Mouse (Mus musculus): ENCODE measurements at regions not wholly inside any gene's neighbourhood (a gene's known extent, or its start where the extent isn't known, plus 50 kb on each side); places are given as distances from the start of the nearest gene placed in this dataset.

- DNase-seq (ENCODE audit: low spot score in 2 of 2) = no peak
Measured at GRCm38 (mm10) chr3:149111529-149112439, 121.4 kb upstream of the Adgrl2 start.

DNA sequence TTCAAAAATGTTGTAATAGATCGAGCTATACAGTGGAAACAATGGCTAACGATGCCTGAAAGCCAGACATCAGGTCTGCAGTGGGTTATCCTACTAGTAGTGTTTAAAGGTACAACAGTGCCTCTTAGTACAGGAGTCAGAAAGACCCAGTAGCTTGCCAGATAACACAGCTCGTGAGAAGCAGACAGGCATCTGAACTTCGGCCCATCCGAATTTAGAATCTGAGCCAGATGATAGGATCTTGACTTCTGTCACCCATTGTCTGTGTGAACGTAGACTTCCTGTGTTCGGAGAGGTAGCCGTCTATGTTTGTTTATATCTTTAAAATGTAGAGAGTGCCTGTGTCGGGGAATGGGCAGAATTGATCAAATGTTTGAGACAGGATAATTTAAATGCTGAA, 120.5 kb upstream of the Adgrl2 start:
- DNase-seq (ENCODE audit: low spot score in 2 of 2) = no peak

GRCm38 (mm10) chr3:149105709-149106450, 115.5 kb upstream of the Adgrl2 start:
- DNase-seq (ENCODE audit: low spot score in 2 of 2) = no peak

GRCm38 (mm10) chr3:149105181-149105580, 114.8 kb upstream of the Adgrl2 start:
- DNase-seq (ENCODE audit: low spot score in 2 of 2) = no peak

- no peak for DNase-seq (ENCODE audit: low spot score in 2 of 2)
Measured at GRCm38 (mm10) chr3:149104080-149104479, 113.7 kb upstream of the Adgrl2 start.

DNA sequence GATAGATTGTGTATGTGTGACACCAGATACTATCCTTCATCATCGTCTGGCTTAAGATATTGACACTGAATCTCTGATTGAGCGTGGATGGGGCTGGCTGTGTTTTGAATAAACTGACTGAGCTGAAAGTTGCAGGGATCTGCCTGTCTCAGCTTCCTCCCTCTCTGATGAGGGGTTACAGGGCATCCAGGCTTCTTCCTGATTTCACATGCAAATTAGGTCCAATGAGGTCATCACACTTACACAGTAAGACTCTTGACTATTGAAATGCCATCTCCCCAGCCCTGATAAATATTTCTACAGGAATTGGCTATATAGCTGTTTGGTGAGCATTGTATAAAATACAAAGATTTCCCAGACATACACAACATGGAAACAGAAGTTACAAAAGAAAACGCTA, 113.1 kb upstream of the Adgrl2 start:
- DNase-seq (ENCODE audit: low spot score in 2 of 2) = no peak

DNA sequence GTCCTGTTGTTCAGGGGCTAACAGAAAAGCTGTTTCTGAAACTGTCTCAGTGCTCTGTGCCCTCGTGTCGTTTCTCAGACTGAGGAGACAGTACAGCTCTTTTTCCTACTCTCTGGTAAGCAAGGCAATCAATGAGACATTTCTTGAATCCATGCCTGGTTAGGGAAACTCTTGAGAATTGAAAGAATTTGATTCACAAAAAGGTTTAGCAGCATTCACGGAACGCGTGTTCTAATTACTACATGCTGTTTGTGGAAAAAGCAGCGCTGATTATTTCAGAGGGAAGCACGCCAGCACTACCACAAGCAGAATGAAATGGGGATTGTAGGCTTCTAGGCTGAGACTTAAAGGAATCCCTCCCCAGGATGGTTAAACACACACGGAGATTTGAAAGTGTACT, 112.5 kb upstream of the Adgrl2 start:
- DNase-seq (ENCODE audit: low spot score in 2 of 2) = no peak

DNA sequence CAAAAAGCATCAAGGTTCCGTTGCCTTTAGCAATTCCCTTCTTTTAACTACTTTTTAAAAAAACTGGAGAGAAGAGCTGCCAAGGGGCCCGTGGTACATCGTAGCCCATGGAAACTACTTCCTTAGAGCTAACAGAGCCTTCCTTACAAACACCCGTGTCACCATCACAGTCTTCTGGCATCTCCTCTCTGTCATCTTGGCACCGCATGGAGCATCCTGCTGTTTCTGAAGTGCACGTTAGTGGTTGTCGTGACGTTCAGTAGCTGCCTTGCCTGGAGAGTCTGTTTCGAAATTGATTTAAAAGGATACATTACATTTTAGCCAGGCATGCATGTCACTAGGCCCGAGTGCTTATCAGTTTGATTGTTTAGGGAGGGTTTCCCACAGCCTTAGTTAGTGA, 111.4 kb upstream of the Adgrl2 start:
- no peak for DNase-seq (ENCODE audit: low spot score in 2 of 2)

DNA sequence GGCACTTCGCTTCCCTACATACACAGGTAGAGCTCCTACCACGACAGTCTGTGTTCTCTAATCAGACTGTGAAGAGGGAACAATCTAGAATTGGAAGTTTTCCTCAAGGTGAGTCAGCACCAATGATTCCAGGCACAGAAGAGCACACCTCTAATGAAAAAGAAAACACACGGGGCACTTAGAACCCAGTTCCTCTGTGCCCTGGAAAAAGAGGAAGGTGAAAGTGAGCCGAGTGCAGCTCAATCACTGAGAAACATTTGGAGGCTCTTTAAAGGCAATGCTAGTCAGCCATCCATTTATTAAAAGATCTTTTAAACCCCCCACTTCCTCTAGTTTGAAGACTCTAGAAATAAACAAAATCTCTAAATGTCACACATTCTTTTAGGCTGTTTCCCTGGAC, 108.4 kb upstream of the Adgrl2 start:
- no peak for DNase-seq (ENCODE audit: low spot score in 2 of 2)

DNA sequence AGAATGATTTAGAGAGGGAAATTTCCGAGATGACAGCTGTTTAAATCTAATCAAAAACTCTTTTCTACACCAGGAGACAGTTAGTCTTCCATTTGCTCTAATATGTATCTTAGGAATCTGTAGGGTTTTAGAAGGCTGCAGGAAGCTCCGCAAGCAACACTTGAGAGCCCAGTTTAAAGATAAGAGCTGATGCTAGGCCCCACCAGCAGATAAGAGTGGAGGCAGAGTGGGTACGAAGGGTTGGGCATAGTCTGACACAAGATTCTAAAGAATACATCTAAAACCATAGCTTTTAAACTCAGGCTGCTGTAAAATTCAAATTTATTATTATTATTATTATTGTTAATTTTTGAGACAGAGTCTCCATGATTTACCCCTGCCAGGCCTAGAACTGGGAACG, 106.7 kb upstream of the Adgrl2 start:
- DNase-seq (ENCODE audit: low spot score in 2 of 2) = no peak

DNA sequence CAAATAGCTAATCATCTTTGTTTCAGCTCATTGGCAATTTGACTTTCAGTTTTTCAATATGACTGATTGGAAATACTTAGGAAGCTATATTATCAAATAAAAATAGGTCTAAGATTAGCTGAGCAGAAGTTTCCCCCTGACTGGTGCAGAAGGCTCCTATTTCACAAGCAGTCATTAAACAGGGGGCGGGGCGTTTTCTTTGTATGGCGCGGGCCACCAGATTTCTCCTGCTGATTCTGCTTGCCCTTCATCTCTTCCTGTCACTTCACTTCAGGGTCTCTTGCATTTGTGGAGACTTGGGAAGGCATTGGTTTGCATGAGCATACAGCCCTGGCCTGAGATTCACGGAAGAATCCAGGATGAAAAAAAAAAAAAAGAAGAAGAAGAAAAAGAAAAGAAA, 102.3 kb upstream of the Adgrl2 start:
- DNase-seq (ENCODE audit: low spot score in 2 of 2) = no peak

DNA sequence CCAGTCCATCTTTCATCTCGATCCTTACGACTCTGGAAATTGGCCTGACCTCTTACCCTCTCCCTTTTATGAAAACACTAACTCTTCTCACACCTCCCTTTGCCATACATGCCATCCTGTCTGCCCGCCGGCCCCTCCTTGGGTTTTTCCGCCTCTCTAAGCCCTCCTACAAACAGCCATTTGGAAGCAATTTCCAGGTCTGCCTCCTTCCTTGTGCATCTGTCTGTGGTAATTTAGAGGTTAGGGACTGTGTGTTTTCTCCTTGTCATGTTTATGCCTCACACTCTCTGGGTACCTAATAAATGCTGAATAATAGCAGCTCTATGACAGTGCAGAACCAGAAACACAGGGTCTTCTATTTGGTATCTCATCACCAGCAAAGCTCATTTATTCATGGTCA, 99.7 kb upstream of the Adgrl2 start:
- DNase-seq (ENCODE audit: low spot score in 2 of 2) = no peak

DNA sequence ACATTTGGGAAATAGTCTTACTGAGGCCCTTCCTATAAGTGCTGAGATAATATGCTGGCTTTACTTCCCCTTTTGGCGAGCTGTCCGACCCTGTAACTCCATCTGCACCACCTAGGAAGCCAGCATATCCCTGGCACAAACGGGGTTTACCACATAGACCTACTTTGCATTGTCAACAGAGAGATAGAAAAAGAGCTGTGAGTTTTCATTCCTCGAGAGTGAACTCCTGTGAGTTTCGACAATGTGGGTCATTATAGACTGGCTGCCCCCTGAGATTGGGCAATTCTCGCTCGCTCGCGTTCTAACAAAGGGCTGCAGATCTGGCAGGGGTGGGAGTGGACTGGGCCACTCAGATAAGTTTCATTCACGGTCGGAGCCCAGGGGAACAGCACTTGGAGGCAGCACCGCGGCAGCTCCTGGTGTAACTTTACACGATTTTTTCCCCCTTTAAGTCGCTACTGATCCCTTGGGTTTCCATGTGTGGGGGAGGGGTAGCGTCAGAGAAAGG, 98.3 kb upstream of the Adgrl2 start:
- no peak for DNase-seq (ENCODE audit: low spot score in 2 of 2)

DNA sequence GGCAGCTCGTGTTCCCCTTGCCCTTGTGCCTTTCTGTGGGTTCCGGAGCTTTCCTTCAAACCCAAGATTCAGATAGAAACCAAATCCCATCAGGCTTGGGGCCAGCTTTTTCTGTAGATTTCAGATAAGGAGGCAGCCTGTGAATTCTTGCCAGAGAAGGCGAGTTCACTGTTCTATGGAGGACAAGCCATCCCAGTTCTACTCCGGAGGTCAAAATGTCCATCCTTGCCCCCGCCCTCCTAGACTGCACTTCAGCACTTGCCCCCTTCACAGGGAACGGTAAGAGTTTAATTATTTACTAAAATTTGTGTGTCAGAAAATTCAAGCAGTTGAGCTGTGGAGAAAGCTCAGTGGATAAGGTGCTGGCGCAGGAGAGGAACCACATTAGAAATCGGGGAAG, 97.1 kb upstream of the Adgrl2 start:
- no peak for DNase-seq (ENCODE audit: low spot score in 2 of 2)

DNA sequence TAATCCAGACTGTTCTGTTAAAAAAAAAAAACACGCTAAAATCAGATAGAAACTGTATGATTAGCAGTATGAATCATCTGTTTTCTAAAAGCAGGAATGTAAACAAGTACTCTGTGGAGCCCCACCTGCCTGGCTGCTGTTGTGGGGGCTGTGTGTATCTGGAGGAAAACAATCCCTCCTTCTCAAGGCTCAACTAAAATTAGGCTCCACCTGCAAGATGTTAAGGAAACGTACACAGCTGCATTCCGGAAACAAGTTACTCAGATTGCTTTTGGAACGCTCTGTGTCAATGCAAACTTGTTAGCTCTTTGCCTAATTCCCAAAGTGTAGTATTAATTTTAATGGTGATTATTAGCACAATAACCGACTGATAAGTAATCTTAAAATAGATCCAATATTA, 96.3 kb upstream of the Adgrl2 start:
- DNase-seq (ENCODE audit: low spot score in 2 of 2) = no peak

DNA sequence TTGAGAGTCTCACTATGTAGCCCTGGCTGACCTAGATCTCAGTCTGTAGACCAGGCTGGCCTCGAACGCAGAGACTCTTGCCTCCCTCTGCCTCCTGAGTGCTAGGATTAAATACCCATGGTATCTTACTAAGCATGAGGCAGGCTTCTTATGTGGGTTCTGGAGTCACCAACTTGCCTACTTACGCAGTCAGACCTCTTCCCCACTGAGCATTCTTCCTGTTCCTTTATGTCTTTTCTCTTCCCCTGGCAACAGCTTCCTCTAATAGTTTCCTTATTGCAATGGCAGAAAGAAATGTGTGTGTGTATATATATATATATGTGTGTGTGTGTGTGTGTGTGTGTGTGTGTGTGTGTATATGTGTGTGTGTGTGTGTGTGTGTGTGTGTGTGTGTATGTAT, 95.7 kb upstream of the Adgrl2 start:
- no peak for DNase-seq (ENCODE audit: low spot score in 2 of 2)

GRCm38 (mm10) chr3:149084861-149085598, 94.7 kb upstream of the Adgrl2 start:
- DNase-seq (ENCODE audit: low spot score in 2 of 2) = no peak

- DNase-seq (ENCODE audit: low spot score in 2 of 2) = no peak
Measured at GRCm38 (mm10) chr3:149083391-149083790, 93.0 kb upstream of the Adgrl2 start.

DNA sequence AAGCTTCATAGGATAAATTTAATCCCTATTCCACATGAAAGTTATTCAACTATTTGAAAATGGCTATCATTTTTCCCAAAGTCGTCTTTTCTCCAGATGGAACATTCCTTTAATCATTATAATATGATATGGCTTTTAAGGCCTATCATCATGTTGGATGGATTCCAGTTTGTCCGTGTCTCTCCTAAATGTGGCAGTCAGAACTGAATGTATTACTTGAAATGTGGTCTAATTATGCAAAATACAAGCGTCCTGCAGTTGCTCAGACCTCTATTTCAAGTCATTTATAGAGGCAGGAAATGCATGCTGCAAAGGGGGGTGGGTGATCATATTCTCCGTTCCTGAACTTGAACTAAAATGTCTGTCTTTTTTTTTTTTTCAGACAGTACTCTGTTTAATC, 88.5 kb upstream of the Adgrl2 start:
- no peak for DNase-seq (ENCODE audit: low spot score in 2 of 2)

GRCm38 (mm10) chr3:149076928-149077551, 86.7 kb upstream of the Adgrl2 start:
- DNase-seq (ENCODE audit: low spot score in 2 of 2) = no peak

DNA sequence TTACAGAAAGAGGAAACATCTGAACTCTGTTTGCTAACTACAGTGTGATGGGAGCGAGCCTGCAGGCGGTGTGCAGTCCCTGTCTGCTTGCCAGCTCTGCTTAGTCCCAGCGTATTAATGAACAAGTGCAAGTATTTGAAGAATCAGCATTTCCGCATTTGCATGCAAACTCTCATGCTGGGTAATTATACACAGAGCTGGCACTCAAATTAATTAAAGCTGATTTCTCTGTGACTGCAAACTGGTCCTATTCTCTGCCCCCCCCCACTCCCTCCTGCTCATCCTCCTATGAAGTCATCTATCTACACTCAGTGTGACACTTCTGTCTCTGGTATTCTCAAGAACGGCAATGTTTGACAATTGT, 85.1 kb upstream of the Adgrl2 start:
- DNase-seq (ENCODE audit: low spot score in 2 of 2) = no peak

Data from frontal cortex, postnatal 36 days (tissue).